Mouse (Mus musculus) neural tube, embryonic 11.5 days (tissue): ENCODE results near the gene Them4. TPM values are rescaled to one million over a fixed set of nuclear protein-coding genes. Genes with fewer than 3 reads are reported as not detected.
A peak's percentile ranks its signal among the peaks of the same experiment; 100 is the strongest.
"Not testable (repeated sequence)": the region's sequence is repeated elsewhere in the genome, so short reads cannot be mapped to it uniquely, and the experiment has no call there.

Source experiments
- ATAC-seq: fragments of 200-750 bp; cut with Nextera tagmentation; 2 replicates; pipeline ENCODE4 v1.8.0; 2017; ENCODE audit warnings: moderate number of reproducible peaks, mild to moderate bottlenecking, moderate TSS enrichment, moderate library complexity; ENCODE audit not compliant: insufficient read depth, low FRiP score, low TSS enrichment
- DNase-seq: peaks from one replicate; pipeline ENCODE4 v3.0.0-alpha.2; 2015; ENCODE audit warnings: low spot score
- H3K27ac ChIP-seq: fragments of 300-500 bp; sonication (generic); 2 replicates; pipeline ENCODE4 v1.5.1; 2014; ENCODE audit warnings: low read depth, mild to moderate bottlenecking, low read length
- H3K27me3 ChIP-seq: fragments of 300-500 bp; sonication (generic); 2 replicates; pipeline ENCODE4 v1.6.1; 2014; ENCODE audit warnings: mild to moderate bottlenecking, low read length, mixed read lengths; ENCODE audit not compliant: control insufficient read depth, insufficient read depth
- H3K36me3 ChIP-seq: fragments of 300-500 bp; sonication (generic); 2 replicates; pipeline ENCODE4 v1.6.1; 2014; ENCODE audit warnings: mild to moderate bottlenecking, low read length, moderate library complexity, mixed read lengths; ENCODE audit not compliant: control insufficient read depth, insufficient read depth
- H3K4me1 ChIP-seq: fragments of 300-500 bp; sonication (generic); 2 replicates; pipeline ENCODE4 v1.6.1; 2014; ENCODE audit warnings: low read length, mixed read lengths; ENCODE audit not compliant: control insufficient read depth, insufficient read depth
- H3K4me2 ChIP-seq: fragments of 300-500 bp; sonication (generic); 2 replicates; pipeline ENCODE4 v1.6.1; 2014; ENCODE audit warnings: low read depth, mild to moderate bottlenecking, moderate library complexity
- H3K4me3 ChIP-seq: fragments of 300-500 bp; sonication (generic); 2 replicates; pipeline ENCODE4 v1.5.1; 2014; ENCODE audit warnings: low read depth, low read length
- H3K9ac ChIP-seq: fragments of 300-500 bp; sonication (generic); 2 replicates; pipeline ENCODE4 v1.6.1; 2014; ENCODE audit warnings: mild to moderate bottlenecking, low read length
- H3K9me3 ChIP-seq: fragments of 300-500 bp; sonication (generic); 2 replicates; pipeline ENCODE4 v1.6.1; 2016; ENCODE audit warnings: low read length; ENCODE audit not compliant: control insufficient read depth
- WGBS: fragments of 180-500 bp; shearing (Covaris S2); extraction: QIAGEN DNeasy Blood & Tissue Kit; methylation state at CpG from one replicate; pipeline ENCODE4 v1.1.7; 2014; 5-methylcytosine and 5-hydroxymethylcytosine counted together
- polyA plus RNA-seq: library from polyadenylated mRNA; unstranded; fragments of >200 nt; fragmentation: Nextera tagmentation; extraction: Ambion mirVana; gene quantifications from 2 replicates; pipeline ENCODE4 v1.2.1, GENCODE M21; 2014

The Them4 gene
- polyA plus RNA-seq = 14.8 TPM in 2 replicates

DNA sequence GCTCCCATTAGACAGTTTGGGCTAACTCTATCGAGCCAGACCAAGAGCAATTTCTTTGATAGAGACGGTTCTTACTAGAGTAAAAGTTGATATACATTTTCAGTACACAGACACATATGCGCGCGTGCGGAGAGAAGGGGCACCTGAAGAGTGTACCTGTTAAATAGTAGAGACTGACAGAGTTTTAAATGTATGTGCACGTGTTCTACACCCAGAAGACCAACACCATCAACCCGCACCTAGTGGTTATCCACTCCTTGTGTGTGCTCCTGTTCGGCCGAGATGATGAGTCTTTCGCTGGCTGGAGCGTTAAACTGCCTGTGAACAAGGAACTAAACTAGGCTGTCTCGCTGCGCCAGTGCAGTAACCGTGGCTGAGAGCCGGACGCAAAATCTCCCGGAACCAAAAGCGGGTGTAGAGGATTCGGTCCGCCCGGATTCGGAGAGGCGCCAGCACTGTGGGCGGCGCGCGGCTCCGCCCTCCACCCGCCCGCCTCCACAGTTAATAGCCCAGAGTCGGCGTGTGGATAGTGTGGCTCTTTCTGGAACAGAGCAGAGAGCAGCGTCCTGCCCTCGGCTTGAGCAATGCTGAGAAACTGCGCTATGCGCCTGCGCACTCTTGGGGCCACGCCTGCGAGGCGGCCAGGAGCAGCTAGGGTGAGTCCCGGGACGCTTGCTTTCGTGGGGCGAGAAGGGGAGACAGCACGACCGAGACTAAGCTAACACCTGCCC is at the start of gene Them4:
Gene Them4 (plus strand): TSS at position 457 of the 731 bp plus-strand sequence.
- Histone ChIP-seq H3K27me3 (no peaks in the 10 kb centered on the region), H3K4me1 (0 out of 2 replicates have a peak, but pooled peaks cover 3% of the 10 kb centered on the region), H3K4me2 (peak within 1 kb of the TSS; percentile 50), H3K36me3 (no peaks in the 10 kb centered on the region), H3K9me3 (no peaks in the 10 kb centered on the region), H3K4me3 (peak within 1 kb of the TSS; percentile 39), H3K9ac (peak within 1 kb of the TSS; percentile 63), H3K27ac (peak within 1 kb of the TSS; percentile 62)
- ATAC-seq (peak; percentile 98), DNase-seq (peak; percentile 93)
- WGBS = 3% methylated on average over 47 of the region's 47 CpGs

DNA sequence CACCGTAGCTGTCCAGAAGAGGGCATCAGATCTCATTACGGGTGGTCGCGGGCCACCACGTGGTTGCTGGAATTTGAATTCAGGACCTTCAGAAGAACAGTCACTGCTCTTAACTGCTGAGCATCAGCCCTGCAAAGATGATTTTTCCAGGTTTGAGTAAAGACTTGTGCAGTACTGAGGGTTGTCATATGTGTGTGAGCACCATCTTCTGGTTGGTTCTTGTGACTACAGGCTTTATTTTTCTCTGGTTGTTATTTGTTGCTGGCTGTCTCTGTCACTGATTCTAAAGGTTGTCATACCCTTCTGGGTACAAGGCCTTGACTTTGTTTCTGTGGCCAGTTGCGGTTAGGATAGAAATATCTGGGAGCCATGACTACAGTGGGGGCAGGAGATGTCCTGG is 49.3 kb upstream of the Them4 start:
- Histone ChIP-seq H3K9me3 (no peaks in the 10 kb centered on the region), H3K36me3 (no peaks in the 10 kb centered on the region), H3K27me3 (no peaks in the 10 kb centered on the region), H3K4me2 (no peak overlapping the region), H3K4me1 (no peaks in the 10 kb centered on the region), H3K27ac (no peak overlapping the region), H3K4me3 (no peak overlapping the region), H3K9ac (no peak overlapping the region)
- DNase-seq (no peak), ATAC-seq (no peak)
- WGBS = 54% methylated on average over 6 of the region's 6 CpGs

DNA sequence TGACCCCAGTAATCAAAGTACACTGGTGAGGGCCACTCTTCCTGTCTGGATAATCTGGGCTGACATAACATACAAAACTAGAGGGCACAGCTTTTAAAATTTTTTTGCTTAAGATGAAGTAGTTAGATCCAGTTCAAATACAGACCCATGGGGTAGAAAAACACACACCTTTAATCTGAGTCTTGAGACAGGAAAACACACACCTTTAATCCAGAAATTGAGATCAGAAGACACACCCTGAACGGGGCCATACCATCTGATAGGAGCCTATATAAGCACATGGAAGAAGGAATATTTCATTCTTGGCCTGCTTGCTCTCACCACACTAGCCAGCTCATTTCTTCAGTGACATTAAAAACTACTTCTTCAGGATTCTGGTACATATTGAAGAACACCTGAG is 46.2 kb upstream of the Them4 start, which contains the start of gene Gm4778:
Gene Gm4778 (plus strand): TSS at position 301 of the 400 bp plus-strand sequence.
- not testable (repeated sequence) for H3K27ac ChIP-seq, H3K9me3 ChIP-seq, ATAC-seq, H3K36me3 ChIP-seq, H3K4me2 ChIP-seq, H3K4me1 ChIP-seq, H3K27me3 ChIP-seq, DNase-seq, H3K4me3 ChIP-seq, H3K9ac ChIP-seq
- WGBS = 100% methylated on average over 1 of the region's 1 CpGs

DNA sequence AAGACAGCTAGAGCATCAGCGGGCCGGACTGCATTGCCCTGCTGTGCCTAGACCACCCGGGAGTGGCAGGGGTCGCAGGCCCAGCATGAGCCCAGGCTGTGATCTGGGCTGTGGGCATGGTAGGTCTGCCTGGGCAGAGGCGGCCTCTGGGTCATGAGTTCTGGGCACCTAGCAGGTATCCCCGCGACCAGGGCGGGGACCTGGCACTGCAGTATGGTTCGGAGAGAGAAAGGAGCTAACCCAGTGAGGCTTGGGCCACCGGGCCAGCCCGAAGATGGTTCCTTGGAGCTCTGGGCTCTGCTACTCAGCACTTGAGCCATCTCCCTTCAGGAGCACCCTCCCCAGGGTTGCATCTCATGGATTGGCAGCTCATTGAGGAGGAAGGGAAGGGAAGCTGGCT is 33.9 kb upstream of the Them4 start:
- no peak for ATAC-seq
- Histone ChIP-seq H3K4me2 (no peak overlapping the region), H3K9ac (no peak overlapping the region), H3K9me3 (no peaks in the 10 kb centered on the region), H3K27ac (no peak overlapping the region), H3K36me3 (no peaks in the 10 kb centered on the region), H3K4me3 (no peak overlapping the region), H3K27me3 (no peaks in the 10 kb centered on the region), H3K4me1 (no peaks in the 10 kb centered on the region)
- WGBS = 83% methylated on average over 11 of the region's 11 CpGs
- no peak for DNase-seq

DNA sequence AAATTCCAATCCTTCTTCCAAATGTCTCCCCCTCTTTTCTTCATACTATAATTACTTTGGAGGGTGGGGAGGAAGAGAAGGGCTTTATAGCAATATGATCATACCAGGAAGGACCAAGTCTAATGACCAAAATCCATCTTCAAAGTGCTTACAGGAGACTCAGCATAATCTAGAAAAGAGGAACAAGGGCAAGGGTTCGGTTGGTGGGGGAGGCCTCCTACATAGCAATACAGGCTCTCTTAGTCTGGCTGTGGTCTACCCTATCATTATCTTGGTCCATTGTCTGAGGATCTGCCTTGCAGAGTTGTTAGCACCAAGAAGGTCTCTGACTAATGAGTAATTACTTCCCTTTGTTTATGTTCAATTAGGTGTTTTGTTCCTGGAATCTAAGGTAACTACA is 4.4 kb upstream of the Them4 start:
- 81% methylated on average over 1 of the region's 1 CpGs for WGBS

DNA sequence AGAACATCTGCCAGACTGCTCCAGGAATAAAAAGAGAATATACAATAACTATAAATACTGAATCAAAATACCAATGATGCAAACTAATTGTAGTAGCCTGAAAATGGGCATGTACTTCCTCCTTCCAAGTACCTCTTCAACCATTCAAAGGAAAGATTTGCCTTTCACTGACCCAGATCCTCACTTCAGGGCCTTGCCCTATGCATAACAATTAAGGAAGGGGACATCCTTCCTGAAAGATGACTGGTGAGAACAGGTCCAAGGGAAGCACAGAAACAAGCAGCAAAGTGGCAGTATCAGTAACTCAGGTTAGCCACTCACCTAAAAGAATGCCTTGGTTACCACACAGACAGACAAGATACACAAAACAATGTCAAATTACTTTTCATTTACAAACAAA is 2.9 kb upstream of the Them4 start:
- no peak overlapping the region for H3K4me3 ChIP-seq
- no peaks in the 10 kb centered on the region for H3K9me3 ChIP-seq
- H3K27me3 ChIP-seq = no peaks in the 10 kb centered on the region
- 0 out of 2 replicates have a peak, but pooled peaks cover 3% of the 10 kb centered on the region for H3K4me1 ChIP-seq
- H3K36me3 ChIP-seq = no peaks in the 10 kb centered on the region
- no peak overlapping the region for H3K9ac ChIP-seq
- H3K4me2 ChIP-seq = no peak overlapping the region
- no peak overlapping the region for H3K27ac ChIP-seq
- DNase-seq (no peak), ATAC-seq (no peak)

More for the DNA sequence above, 4.4 kb upstream of the Them4 start:
- Histone ChIP-seq H3K9ac (no peak overlapping the region), H3K4me2 (no peak overlapping the region), H3K4me1 (no peaks in the 10 kb centered on the region), H3K4me3 (no peak overlapping the region), H3K27ac (no peak overlapping the region), H3K27me3 (no peaks in the 10 kb centered on the region), H3K36me3 (no peaks in the 10 kb centered on the region), H3K9me3 (no peaks in the 10 kb centered on the region)
- ATAC-seq = no peak
- DNase-seq = no peak

DNA sequence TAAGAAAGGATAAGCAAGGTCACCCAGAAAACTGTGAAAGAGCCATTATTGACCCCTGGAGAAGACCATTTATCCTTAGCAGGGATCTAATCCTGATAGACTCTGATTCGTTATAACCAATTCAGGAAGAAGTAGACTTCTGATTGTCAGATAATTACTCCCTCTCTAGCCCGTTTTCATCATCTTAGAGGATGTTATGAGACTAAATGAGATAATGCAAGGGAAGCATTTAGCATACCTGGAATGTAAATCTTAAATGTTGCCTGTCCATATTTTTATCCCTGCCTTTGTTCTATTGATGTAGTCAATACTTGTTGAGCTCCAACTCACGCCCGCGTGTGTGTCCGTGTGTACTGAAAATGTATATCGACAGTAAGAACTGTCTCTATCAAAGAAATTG is 602 bp downstream of the Them4 start:
- DNase-seq = no peak
- no peak overlapping the region for H3K27ac ChIP-seq
- WGBS = 53% methylated on average over 7 of the region's 7 CpGs
- H3K4me3 ChIP-seq = peak overlapping the region; percentile 39
- H3K9ac ChIP-seq = peak overlapping the region; percentile 63
- 0 out of 2 replicates have a peak, but pooled peaks cover 3% of the 10 kb centered on the region for H3K4me1 ChIP-seq
- no peaks in the 10 kb centered on the region for H3K36me3 ChIP-seq
- no peaks in the 10 kb centered on the region for H3K9me3 ChIP-seq
- peak overlapping the region; percentile 50 for H3K4me2 ChIP-seq
- no peaks in the 10 kb centered on the region for H3K27me3 ChIP-seq
- ATAC-seq = no peak

DNA sequence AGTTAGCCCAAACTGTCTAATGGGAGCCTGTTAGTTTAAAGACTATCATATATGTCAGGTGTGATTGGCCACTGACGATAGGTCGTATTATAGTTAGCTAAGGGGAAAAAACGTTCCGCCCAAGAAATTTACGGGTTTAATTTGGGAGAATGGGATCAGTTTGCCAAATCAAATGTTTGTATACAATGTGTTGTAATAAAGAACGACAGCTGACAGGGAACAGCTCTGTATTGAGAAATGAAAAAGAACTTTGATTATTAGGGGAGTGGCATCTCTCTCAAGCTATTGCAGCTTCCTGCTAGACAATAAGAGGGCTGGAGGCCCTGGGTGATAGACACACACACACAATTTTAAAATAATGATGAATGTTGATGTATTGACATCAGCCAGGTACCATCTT is 1.0 kb downstream of the Them4 start:
- WGBS = 79% methylated on average over 6 of the region's 6 CpGs
- no peak for ATAC-seq
- Histone ChIP-seq H3K9ac (no peak overlapping the region), H3K27ac (no peak overlapping the region), H3K9me3 (no peaks in the 10 kb centered on the region), H3K4me2 (peak overlapping the region; percentile 50), H3K4me3 (peak overlapping the region; percentile 39), H3K36me3 (no peaks in the 10 kb centered on the region), H3K4me1 (0 out of 2 replicates have a peak, but pooled peaks cover 3% of the 10 kb centered on the region), H3K27me3 (no peaks in the 10 kb centered on the region)
- DNase-seq = no peak

DNA sequence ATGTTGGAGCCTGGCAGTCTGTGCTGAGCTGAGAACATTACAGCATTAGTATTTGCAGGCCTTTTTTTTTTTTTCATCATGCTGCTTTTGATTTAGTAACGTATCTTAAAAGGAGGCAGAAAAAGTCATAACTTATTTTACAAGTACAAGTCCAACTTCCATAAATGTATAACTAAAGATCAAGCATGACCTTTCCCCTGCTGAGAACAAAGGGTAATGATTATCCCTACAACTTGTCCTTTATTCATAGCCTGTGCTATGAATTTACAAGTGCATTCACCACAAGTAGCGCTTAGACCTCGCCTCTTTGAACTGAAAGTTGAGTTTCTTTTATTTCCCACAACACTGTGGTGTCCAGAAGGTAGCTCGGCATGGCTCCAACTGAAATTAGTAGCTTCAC is 1.5 kb downstream of the Them4 start:
- no peak for ATAC-seq
- Histone ChIP-seq H3K4me3 (no peak overlapping the region), H3K4me1 (0 out of 2 replicates have a peak, but pooled peaks cover 3% of the 10 kb centered on the region), H3K4me2 (no peak overlapping the region), H3K9ac (no peak overlapping the region), H3K27me3 (no peaks in the 10 kb centered on the region), H3K27ac (no peak overlapping the region), H3K9me3 (no peaks in the 10 kb centered on the region), H3K36me3 (no peaks in the 10 kb centered on the region)
- WGBS = 79% methylated on average over 4 of the region's 4 CpGs
- no peak for DNase-seq
